Mouse (Mus musculus) midbrain, embryonic 13.5 days (tissue): ENCODE results near the gene Ralgapa2. TPM values are rescaled to one million over a fixed set of nuclear protein-coding genes. Genes with fewer than 3 reads are reported as not detected.
"Not testable (repeated sequence)": the region's sequence is repeated elsewhere in the genome, so short reads cannot be mapped to it uniquely, and the experiment has no call there.

Experiments
- ATAC-seq: fragments of 200-750 bp; cut with Nextera tagmentation; 2 replicates; pipeline ENCODE4 v1.8.0; 2017; ENCODE audit warnings: mild to moderate bottlenecking, moderate TSS enrichment, moderate library complexity
- H3K27ac ChIP-seq: fragments of 300-500 bp; sonication (generic); 2 replicates; pipeline ENCODE4 v1.5.1; 2015; ENCODE audit warnings: inconsistent platforms, mild to moderate bottlenecking, moderate library complexity
- H3K27me3 ChIP-seq: fragments of 300-500 bp; sonication (generic); 2 replicates; pipeline ENCODE4 v1.6.1; 2015; ENCODE audit warnings: mild to moderate bottlenecking, inconsistent platforms
- H3K36me3 ChIP-seq: fragments of 300-500 bp; sonication (generic); 2 replicates; pipeline ENCODE4 v1.6.1; 2015; ENCODE audit warnings: mild to moderate bottlenecking, inconsistent platforms
- H3K4me1 ChIP-seq: fragments of 300-500 bp; sonication (generic); replicated peaks from 2 replicates; pipeline ENCODE4 v1.6.1; 2015; ENCODE audit warnings: inconsistent platforms
- H3K4me2 ChIP-seq: fragments of 300-500 bp; sonication (generic); replicated peaks from 2 replicates; pipeline ENCODE4 v1.6.1; 2015; ENCODE audit warnings: moderate library complexity, mild to moderate bottlenecking, inconsistent platforms
- H3K4me3 ChIP-seq: fragments of 300-500 bp; sonication (generic); replicated peaks from 2 replicates; pipeline ENCODE4 v1.5.1; 2015; ENCODE audit warnings: mild to moderate bottlenecking, inconsistent platforms
- H3K9ac ChIP-seq: fragments of 300-500 bp; sonication (generic); replicated peaks from 2 replicates; pipeline ENCODE4 v1.6.1; 2015; ENCODE audit warnings: mild to moderate bottlenecking, inconsistent platforms
- H3K9me3 ChIP-seq: fragments of 300-500 bp; sonication (generic); 2 replicates; pipeline ENCODE4 v1.6.1; 2016; ENCODE audit warnings: mild to moderate bottlenecking, inconsistent platforms
- WGBS: fragments of 180-500 bp; shearing (Covaris S2); methylation state at CpG from one replicate; pipeline ENCODE4 v1.1.7; 2015; 5-methylcytosine and 5-hydroxymethylcytosine counted together
- polyA plus RNA-seq: library from polyadenylated mRNA; unstranded; fragments of >200 nt; fragmentation: Nextera tagmentation; extraction: Ambion mirVana; gene quantifications from 2 replicates; pipeline ENCODE4 v1.2.1, GENCODE M21; 2015

Gene Ralgapa2
- polyA plus RNA-seq, 1 experiment from 2014 or later = 11.7 TPM

GRCm38 (mm10) chr2:146466811-146467210 is 45.3 kb downstream of the Ralgapa2 start:
- H3K27ac ChIP-seq, H3K9me3 ChIP-seq, H3K4me1 ChIP-seq, H3K36me3 ChIP-seq, H3K27me3 ChIP-seq, H3K9ac ChIP-seq, ATAC-seq, H3K4me3 ChIP-seq, H3K4me2 ChIP-seq: not testable (repeated sequence)
- WGBS = 61% methylated on average over 3 of the region's 3 CpGs

GRCm38 (mm10) chr2:146457494-146457893 is 54.6 kb downstream of the Ralgapa2 start:
- Histone ChIP-seq H3K4me3 (no peak overlapping the region), H3K9me3 (no peaks in the 10 kb centered on the region), H3K4me2 (no peak overlapping the region), H3K4me1 (no peaks in the 10 kb centered on the region), H3K27me3 (no peaks in the 10 kb centered on the region), H3K27ac (no peak overlapping the region), H3K9ac (no peak overlapping the region), H3K36me3 (no peaks in the 10 kb centered on the region)
- WGBS = 86% methylated on average over 2 of the region's 2 CpGs
- no peak for ATAC-seq

DNA sequence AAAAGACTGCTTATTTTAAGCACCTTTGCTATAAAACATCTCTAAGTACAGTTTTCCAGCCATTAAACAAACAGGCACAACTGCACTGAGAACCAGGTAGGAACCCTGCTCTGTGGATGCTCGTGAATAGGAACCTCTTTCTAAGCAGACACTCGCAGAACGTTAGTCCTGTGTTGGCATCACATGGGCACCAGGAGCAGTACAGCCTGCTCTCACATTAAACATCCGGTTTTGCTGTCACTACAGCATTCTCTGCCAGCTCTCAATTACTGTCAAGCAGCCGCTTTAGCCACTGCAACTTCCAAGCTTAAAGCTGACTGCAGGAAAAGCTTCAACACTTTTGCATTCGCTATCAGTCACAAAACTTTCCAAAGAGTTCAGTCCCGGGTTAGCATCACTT is 55.5 kb downstream of the Ralgapa2 start:
- Histone ChIP-seq H3K9me3 (no peaks in the 10 kb centered on the region), H3K4me2 (no peak overlapping the region), H3K36me3 (no peaks in the 10 kb centered on the region), H3K4me3 (no peak overlapping the region), H3K27me3 (no peaks in the 10 kb centered on the region), H3K27ac (no peak overlapping the region), H3K9ac (no peak overlapping the region), H3K4me1 (no peaks in the 10 kb centered on the region)
- 87% methylated on average over 7 of the region's 7 CpGs for WGBS
- ATAC-seq = no peak

DNA sequence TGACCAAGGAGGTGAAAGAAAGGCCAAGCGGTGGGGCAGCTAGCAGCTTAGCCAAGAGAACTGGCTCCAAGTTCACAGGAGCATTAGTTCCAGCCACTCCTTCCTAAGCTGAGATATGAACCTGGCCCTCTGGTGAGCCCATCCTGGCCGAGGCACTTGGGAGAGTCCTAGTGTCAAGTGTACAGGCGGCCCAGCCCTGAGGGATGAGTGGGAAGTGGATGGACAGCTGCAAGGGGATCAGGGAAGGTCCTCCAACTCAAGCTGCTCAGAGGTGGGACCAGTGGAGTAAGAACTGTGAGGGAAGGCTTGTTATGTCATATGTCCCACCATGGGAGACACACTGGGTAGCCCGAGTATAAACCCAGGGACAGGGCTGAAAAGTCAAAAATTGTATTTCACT is 56.1 kb downstream of the Ralgapa2 start:
- no peaks in the 10 kb centered on the region for H3K9me3 ChIP-seq
- no peaks in the 10 kb centered on the region for H3K27me3 ChIP-seq
- no peak overlapping the region for H3K9ac ChIP-seq
- no peaks in the 10 kb centered on the region for H3K36me3 ChIP-seq
- H3K4me3 ChIP-seq = no peak overlapping the region
- H3K27ac ChIP-seq = no peak overlapping the region
- H3K4me1 ChIP-seq = no peaks in the 10 kb centered on the region
- no peak for ATAC-seq
- 93% methylated on average over 4 of the region's 4 CpGs for WGBS
- no peak overlapping the region for H3K4me2 ChIP-seq

GRCm38 (mm10) chr2:146444009-146444408 is 68.1 kb downstream of the Ralgapa2 start:
- ATAC-seq = no peak
- Histone ChIP-seq H3K9ac (no peak overlapping the region), H3K4me2 (no peak overlapping the region)

DNA sequence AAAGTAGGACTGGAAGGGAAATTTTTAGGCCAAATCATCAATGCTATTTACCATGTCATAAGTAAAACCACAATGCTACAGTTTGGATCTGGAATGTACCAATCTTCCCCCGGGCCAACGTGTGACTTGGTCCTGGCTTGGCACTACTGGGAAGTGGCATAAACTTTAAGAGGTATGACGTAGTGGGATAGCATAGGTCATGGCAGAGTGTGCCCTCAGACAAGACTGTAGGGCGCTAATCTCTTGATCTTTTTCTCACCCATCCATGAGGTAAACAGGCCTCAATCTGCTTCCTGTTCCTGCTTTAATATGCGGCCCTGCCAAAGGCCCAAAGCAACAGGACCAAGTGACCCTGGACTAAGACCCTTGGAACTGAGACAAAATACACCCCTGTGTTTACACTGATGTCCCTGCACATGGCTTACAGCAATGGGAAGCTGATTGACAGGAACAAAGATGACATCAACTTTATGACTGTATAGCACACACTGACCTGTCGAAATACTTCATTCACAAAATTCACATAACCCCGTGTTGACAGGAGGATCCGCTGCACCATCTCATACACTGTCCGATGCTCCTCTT is 68.8 kb downstream of the Ralgapa2 start:
- no peaks in the 10 kb centered on the region for H3K9me3 ChIP-seq
- H3K27ac ChIP-seq = no peak overlapping the region
- ATAC-seq = no peak
- no peak overlapping the region for H3K4me2 ChIP-seq
- WGBS = 95% methylated on average over 9 of the region's 9 CpGs
- H3K27me3 ChIP-seq = no peaks in the 10 kb centered on the region
- no peak overlapping the region for H3K4me3 ChIP-seq
- H3K9ac ChIP-seq = no peak overlapping the region
- peaks cover 20% of the 10 kb centered on the region for H3K36me3 ChIP-seq
- H3K4me1 ChIP-seq = no peaks in the 10 kb centered on the region

More at GRCm38 (mm10) chr2:146444009-146444408, 68.1 kb downstream of the Ralgapa2 start:
- H3K4me1 ChIP-seq = no peaks in the 10 kb centered on the region
- no peak overlapping the region for H3K27ac ChIP-seq
- 90% methylated on average over 3 of the region's 3 CpGs for WGBS
- no peak overlapping the region for H3K4me3 ChIP-seq
- no peaks in the 10 kb centered on the region for H3K27me3 ChIP-seq
- peaks cover 20% of the 10 kb centered on the region for H3K36me3 ChIP-seq
- H3K9me3 ChIP-seq = no peaks in the 10 kb centered on the region

GRCm38 (mm10) chr2:146441711-146442110 is 70.4 kb downstream of the Ralgapa2 start:
- ATAC-seq = no peak
- Histone ChIP-seq H3K4me3 (no peak overlapping the region), H3K4me2 (no peak overlapping the region), H3K9me3 (no peaks in the 10 kb centered on the region), H3K9ac (no peak overlapping the region), H3K4me1 (no peaks in the 10 kb centered on the region), H3K27ac (no peak overlapping the region), H3K27me3 (no peaks in the 10 kb centered on the region), H3K36me3 (peaks cover 17% of the 10 kb centered on the region)
- 97% methylated on average over 4 of the region's 4 CpGs for WGBS

GRCm38 (mm10) chr2:146428751-146429150 is 83.4 kb downstream of the Ralgapa2 start:
- H3K9ac ChIP-seq = no peak overlapping the region
- H3K27me3 ChIP-seq = no peaks in the 10 kb centered on the region
- H3K36me3 ChIP-seq = peaks cover 27% of the 10 kb centered on the region
- H3K4me1 ChIP-seq = no peaks in the 10 kb centered on the region
- H3K9me3 ChIP-seq = no peaks in the 10 kb centered on the region
- no peak for ATAC-seq
- no peak overlapping the region for H3K4me2 ChIP-seq
- no peak overlapping the region for H3K27ac ChIP-seq
- no peak overlapping the region for H3K4me3 ChIP-seq
- 91% methylated on average over 3 of the region's 3 CpGs for WGBS

GRCm38 (mm10) chr2:146427380-146427779 is 84.8 kb downstream of the Ralgapa2 start:
- Histone ChIP-seq H3K9me3 (no peaks in the 10 kb centered on the region), H3K27ac (no peak overlapping the region), H3K4me2 (no peak overlapping the region), H3K36me3 (peaks cover 27% of the 10 kb centered on the region), H3K27me3 (no peaks in the 10 kb centered on the region), H3K9ac (no peak overlapping the region), H3K4me1 (no peaks in the 10 kb centered on the region), H3K4me3 (no peak overlapping the region)
- ATAC-seq = no peak
- 95% methylated on average over 3 of the region's 3 CpGs for WGBS

DNA sequence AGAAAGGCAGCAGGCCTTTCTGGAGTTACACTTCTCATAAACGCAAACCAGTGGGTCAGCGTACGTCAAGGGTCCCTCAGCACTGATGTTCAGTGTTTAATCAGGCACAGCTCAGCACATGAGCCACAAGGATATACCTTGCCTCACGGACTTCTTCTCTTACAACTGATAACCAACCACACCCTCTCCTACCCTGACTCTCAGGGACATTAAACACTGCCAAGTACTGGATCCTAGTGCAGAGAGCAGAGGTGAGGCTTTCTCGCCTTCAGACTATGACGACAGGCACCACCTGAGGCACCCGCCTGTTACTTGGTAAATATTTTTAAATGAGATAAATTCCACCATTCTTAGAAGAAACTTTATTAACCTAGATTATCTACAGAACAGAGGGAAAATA is 85.8 kb downstream of the Ralgapa2 start:
- WGBS = 92% methylated on average over 7 of the region's 7 CpGs
- no peak for ATAC-seq
- Histone ChIP-seq H3K27ac (no peak overlapping the region), H3K9ac (no peak overlapping the region), H3K36me3 (peaks cover 27% of the 10 kb centered on the region), H3K4me2 (no peak overlapping the region), H3K9me3 (no peaks in the 10 kb centered on the region), H3K4me1 (no peaks in the 10 kb centered on the region), H3K4me3 (no peak overlapping the region), H3K27me3 (no peaks in the 10 kb centered on the region)

- Histone ChIP-seq H3K4me1 (no peaks in the 10 kb centered on the region), H3K9me3 (no peaks in the 10 kb centered on the region), H3K9ac (no peak overlapping the region), H3K4me3 (no peak overlapping the region), H3K36me3 (peaks cover 27% of the 10 kb centered on the region), H3K4me2 (no peak overlapping the region), H3K27me3 (no peaks in the 10 kb centered on the region), H3K27ac (no peak overlapping the region)
- ATAC-seq = no peak
- 93% methylated on average over 2 of the region's 2 CpGs for WGBS
These were observed 86.9 kb downstream of the Ralgapa2 start for GRCm38 (mm10) chr2:146425235-146425634.

GRCm38 (mm10) chr2:146423710-146424301 is 88.3 kb downstream of the Ralgapa2 start:
- ATAC-seq = no peak
- Histone ChIP-seq H3K27ac (no peak overlapping the region), H3K9ac (no peak overlapping the region), H3K9me3 (no peaks in the 10 kb centered on the region), H3K4me2 (no peak overlapping the region), H3K4me3 (no peak overlapping the region), H3K27me3 (no peaks in the 10 kb centered on the region), H3K36me3 (peaks cover 23% of the 10 kb centered on the region), H3K4me1 (no peaks in the 10 kb centered on the region)
- WGBS = 86% methylated on average over 4 of the region's 4 CpGs
